Mouse (Mus musculus) liver, embryonic 12.5 days (tissue): ENCODE results near the gene Mdm2. TPM values are rescaled to one million over a fixed set of nuclear protein-coding genes. Genes with fewer than 3 reads are reported as not detected.

ENCODE experiments used
- ATAC-seq: fragments of 200-750 bp; cut with Nextera tagmentation; 2 replicates; pipeline ENCODE4 v1.8.0; 2017; ENCODE audit warnings: moderate number of reproducible peaks, mild to moderate bottlenecking, moderate library complexity
- H3K27ac ChIP-seq: fragments of 300-500 bp; sonication (generic); 2 replicates; pipeline ENCODE4 v1.5.1; 2016; ENCODE audit warnings: mild to moderate bottlenecking
- H3K27me3 ChIP-seq: fragments of 300-500 bp; sonication (generic); replicated peaks from 2 replicates; pipeline ENCODE4 v1.6.1; 2016; ENCODE audit warnings: mild to moderate bottlenecking, moderate library complexity
- H3K36me3 ChIP-seq: fragments of 300-500 bp; sonication (generic); 2 replicates; pipeline ENCODE4 v1.6.1; 2016; ENCODE audit warnings: mild to moderate bottlenecking, moderate library complexity
- H3K4me1 ChIP-seq: fragments of 300-500 bp; sonication (generic); 2 replicates; pipeline ENCODE4 v1.6.1; 2016
- H3K4me2 ChIP-seq: fragments of 300-500 bp; sonication (generic); 2 replicates; pipeline ENCODE4 v1.6.1; 2016; ENCODE audit warnings: mild to moderate bottlenecking, moderate library complexity
- H3K4me3 ChIP-seq: fragments of 300-500 bp; sonication (generic); 2 replicates; pipeline ENCODE4 v1.5.1; 2016; ENCODE audit warnings: mild to moderate bottlenecking, moderate library complexity
- H3K9ac ChIP-seq: fragments of 300-500 bp; sonication (generic); 2 replicates; pipeline ENCODE4 v1.6.1; 2016; ENCODE audit warnings: mild to moderate bottlenecking, moderate library complexity
- H3K9me3 ChIP-seq: fragments of 300-500 bp; sonication (generic); replicated peaks from 2 replicates; pipeline ENCODE4 v1.6.1; 2016; ENCODE audit warnings: mild to moderate bottlenecking, moderate library complexity
- WGBS: fragments of 180-500 bp; shearing (Covaris S2); methylation state at CpG from one replicate; pipeline ENCODE4 v1.1.7; 2016; ENCODE audit not compliant: insufficient replicate concordance; 5-methylcytosine and 5-hydroxymethylcytosine counted together
- polyA plus RNA-seq: library from polyadenylated mRNA; unstranded; fragments of >200 nt; fragmentation: Nextera tagmentation; extraction: Ambion mirVana; gene quantifications from 2 replicates; pipeline ENCODE4 v1.2.1, GENCODE M21; 2016

The Mdm2 gene
- polyA plus RNA-seq, 1 experiment from 2014 or later: 36.9 TPM

- H3K4me1 ChIP-seq: peaks cover 19% of the 10 kb centered on the region
- WGBS: 52% methylated on average over 14 of the region's 14 CpGs
- no peak for ATAC-seq
These were observed 28.3 kb downstream of the Mdm2 start for GRCm38 (mm10) chr10:117681999-117682857.

GRCm38 (mm10) chr10:117681543-117681942 is 29.0 kb downstream of the Mdm2 start:
- WGBS: 77% methylated on average over 3 of the region's 3 CpGs
- H3K27ac ChIP-seq: no peak overlapping the region
- H3K4me3 ChIP-seq: no peak overlapping the region
- no peak for ATAC-seq
- H3K4me1 ChIP-seq: peaks cover 22% of the 10 kb centered on the region
- no peak overlapping the region for H3K9ac ChIP-seq
- no peak overlapping the region for H3K4me2 ChIP-seq
- no peaks in the 10 kb centered on the region for H3K9me3 ChIP-seq
- H3K27me3 ChIP-seq: no peaks in the 10 kb centered on the region
- H3K36me3 ChIP-seq: peaks cover 8% of the 10 kb centered on the region

More at GRCm38 (mm10) chr10:117681999-117682857, 28.3 kb downstream of the Mdm2 start:
- H3K27ac ChIP-seq: no peak overlapping the region
- H3K4me3 ChIP-seq: no peak overlapping the region
- H3K4me2 ChIP-seq: no peak overlapping the region
- no peaks in the 10 kb centered on the region for H3K9me3 ChIP-seq
- no peaks in the 10 kb centered on the region for H3K27me3 ChIP-seq
- H3K9ac ChIP-seq: no peak overlapping the region
- H3K36me3 ChIP-seq: peaks cover 8% of the 10 kb centered on the region

- no peaks in the 10 kb centered on the region for H3K9me3 ChIP-seq
- H3K9ac ChIP-seq: no peak overlapping the region
- H3K27ac ChIP-seq: no peak overlapping the region
- H3K4me2 ChIP-seq: no peak overlapping the region
- H3K36me3 ChIP-seq: peaks cover 8% of the 10 kb centered on the region
- H3K4me3 ChIP-seq: no peak overlapping the region
- WGBS: 73% methylated on average over 12 of the region's 12 CpGs
- ATAC-seq: no peak
- peaks cover 28% of the 10 kb centered on the region for H3K4me1 ChIP-seq
- no peaks in the 10 kb centered on the region for H3K27me3 ChIP-seq
These were observed 29.6 kb downstream of the Mdm2 start for GRCm38 (mm10) chr10:117680868-117681513.

- no peak overlapping the region for H3K27ac ChIP-seq
- no peak overlapping the region for H3K9ac ChIP-seq
- no peak overlapping the region for H3K4me3 ChIP-seq
- peaks cover 8% of the 10 kb centered on the region for H3K36me3 ChIP-seq
- no peak overlapping the region for H3K4me2 ChIP-seq
- peaks cover 34% of the 10 kb centered on the region for H3K4me1 ChIP-seq
- H3K27me3 ChIP-seq: 0 out of 2 replicates have a peak, but pooled peaks cover 4% of the 10 kb centered on the region
- ATAC-seq: no peak
- 80% methylated on average over 14 of the region's 14 CpGs for WGBS
- no peaks in the 10 kb centered on the region for H3K9me3 ChIP-seq
These were observed 30.5 kb downstream of the Mdm2 start for GRCm38 (mm10) chr10:117679963-117680473.

- no peak for ATAC-seq
- Histone ChIP-seq H3K9me3 (no peaks in the 10 kb centered on the region), H3K36me3 (peaks cover 8% of the 10 kb centered on the region), H3K4me2 (no peak overlapping the region), H3K9ac (no peak overlapping the region), H3K27me3 (0 out of 2 replicates have a peak, but pooled peaks cover 4% of the 10 kb centered on the region), H3K27ac (0 out of 2 replicates have a peak overlapping the region, but pooled peaks have one; percentile 4), H3K4me1 (peaks cover 34% of the 10 kb centered on the region), H3K4me3 (no peak overlapping the region)
- 76% methylated on average over 5 of the region's 5 CpGs for WGBS
These were observed 31.4 kb downstream of the Mdm2 start for GRCm38 (mm10) chr10:117679029-117679686.

- Histone ChIP-seq H3K27me3 (0 out of 2 replicates have a peak, but pooled peaks cover 4% of the 10 kb centered on the region), H3K36me3 (peaks cover 8% of the 10 kb centered on the region), H3K9me3 (no peaks in the 10 kb centered on the region), H3K27ac (peak overlapping the region; percentile 4; the same call in 1 of the 2 replicates), H3K4me2 (peak overlapping the region; percentile 31), H3K9ac (0 out of 2 replicates have a peak overlapping the region, but pooled peaks have one; percentile 31), H3K4me3 (no peak overlapping the region), H3K4me1 (peaks cover 34% of the 10 kb centered on the region)
- ATAC-seq: peak; percentile 73
- 23% methylated on average over 5 of the region's 5 CpGs for WGBS
These were observed 32.2 kb downstream of the Mdm2 start for GRCm38 (mm10) chr10:117678357-117678756.

GRCm38 (mm10) chr10:117677494-117678236 is 32.9 kb downstream of the Mdm2 start:
- 0 out of 2 replicates have a peak overlapping the region, but pooled peaks have one; percentile 31 for H3K9ac ChIP-seq
- no peak overlapping the region for H3K4me3 ChIP-seq
- H3K4me2 ChIP-seq: peak overlapping the region; percentile 31
- peaks cover 8% of the 10 kb centered on the region for H3K36me3 ChIP-seq
- no peaks in the 10 kb centered on the region for H3K9me3 ChIP-seq
- ATAC-seq: peak; percentile 20; the same call in 1 of the 2 replicates
- H3K27me3 ChIP-seq: 0 out of 2 replicates have a peak, but pooled peaks cover 4% of the 10 kb centered on the region
- H3K4me1 ChIP-seq: peaks cover 34% of the 10 kb centered on the region
- 69% methylated on average over 13 of the region's 13 CpGs for WGBS
- peak overlapping the region; percentile 33 for H3K27ac ChIP-seq

- ATAC-seq: no peak
- Histone ChIP-seq H3K4me1 (peaks cover 34% of the 10 kb centered on the region), H3K27me3 (0 out of 2 replicates have a peak, but pooled peaks cover 4% of the 10 kb centered on the region), H3K4me2 (peak overlapping the region; percentile 54), H3K9ac (no peak overlapping the region), H3K36me3 (peaks cover 8% of the 10 kb centered on the region), H3K9me3 (no peaks in the 10 kb centered on the region), H3K4me3 (peak overlapping the region; percentile 1; the same call in 1 of the 2 replicates), H3K27ac (no peak overlapping the region)
- 27% methylated on average over 17 of the region's 17 CpGs for WGBS
These were observed 33.8 kb downstream of the Mdm2 start for GRCm38 (mm10) chr10:117676644-117677313.

GRCm38 (mm10) chr10:117676036-117676643 is 34.4 kb downstream of the Mdm2 start:
- H3K9ac ChIP-seq: no peak overlapping the region
- H3K9me3 ChIP-seq: no peaks in the 10 kb centered on the region
- H3K27me3 ChIP-seq: 0 out of 2 replicates have a peak, but pooled peaks cover 4% of the 10 kb centered on the region
- H3K27ac ChIP-seq: no peak overlapping the region
- ATAC-seq: no peak
- peak overlapping the region; percentile 54 for H3K4me2 ChIP-seq
- H3K4me1 ChIP-seq: peaks cover 34% of the 10 kb centered on the region
- WGBS: 35% methylated on average over 19 of the region's 19 CpGs
- H3K36me3 ChIP-seq: peaks cover 1% of the 10 kb centered on the region
- H3K4me3 ChIP-seq: peak overlapping the region; percentile 1; the same call in 1 of the 2 replicates
